Mouse (Mus musculus): ENCODE results near the gene Pacrg. TPM values are rescaled to one million over a fixed set of nuclear protein-coding genes. Genes with fewer than 3 reads are reported as not detected.

The Pacrg gene
- polyA plus RNA-seq, 1 experiment from 2014 or later, result 0.89 TPM

GRCm38 (mm10) chr17:10569270-10569669 is 270.8 kb downstream of the Pacrg start:
- WGBS, result 77% methylated on average over 10 of the region's 10 CpGs
- DNase-seq (ENCODE audit: low spot score), result no peak
- Histone ChIP-seq H3K27me3 (ENCODE audit: control insufficient read depth, insufficient read depth, low read length) (no peaks in the 10 kb centered on the region), H3K9me3 (ENCODE audit: control insufficient read depth, low read length) (no peaks in the 10 kb centered on the region), H3K27ac (replicated peaks) (no peak overlapping the region), H3K9ac (ENCODE audit: low read length) (no peak overlapping the region), H3K4me3 (ENCODE audit: low read depth, low read length) (no peak overlapping the region), H3K4me2 (replicated peaks; ENCODE audit: low read depth) (no peak overlapping the region), H3K36me3 (ENCODE audit: control insufficient read depth, insufficient read depth, low read length) (no peaks in the 10 kb centered on the region), H3K4me1 (replicated peaks; ENCODE audit: control insufficient read depth, insufficient read depth) (no peaks in the 10 kb centered on the region)
- TF ChIP-seq CTCF (IDR thresholded peaks at IDR 0.05; ENCODE audit: low read depth), result no peak
- TF ChIP-seq EP300 (optimal IDR thresholded peaks at IDR 0.05), result no peak
- ATAC-seq (ENCODE audit: low FRiP score, low TSS enrichment), result no peak

- no peaks in the 10 kb centered on the region for H3K36me3 ChIP-seq (ENCODE audit: control insufficient read depth, insufficient read depth, low read length)
- no peaks in the 10 kb centered on the region for H3K4me1 ChIP-seq (replicated peaks; ENCODE audit: control insufficient read depth, insufficient read depth)
- H3K9ac ChIP-seq (ENCODE audit: low read length), result no peak overlapping the region
- H3K9me3 ChIP-seq (ENCODE audit: control insufficient read depth, low read length), result no peaks in the 10 kb centered on the region
- H3K4me3 ChIP-seq (ENCODE audit: low read depth, low read length), result no peak overlapping the region
- 90% methylated on average over 3 of the region's 3 CpGs for WGBS
- no peak for ATAC-seq (ENCODE audit: low FRiP score, low TSS enrichment)
- DNase-seq (ENCODE audit: low spot score), result no peak
- H3K27ac ChIP-seq (replicated peaks), result no peak overlapping the region
- TF ChIP-seq EP300 (optimal IDR thresholded peaks at IDR 0.05) (no peak), CTCF (IDR thresholded peaks at IDR 0.05; ENCODE audit: low read depth) (no peak)
- no peak overlapping the region for H3K4me2 ChIP-seq (replicated peaks; ENCODE audit: low read depth)
- H3K27me3 ChIP-seq (ENCODE audit: control insufficient read depth, insufficient read depth, low read length), result no peaks in the 10 kb centered on the region
These were observed 272.7 kb downstream of the Pacrg start for GRCm38 (mm10) chr17:10567411-10567810.

- Histone ChIP-seq H3K4me1 (replicated peaks; ENCODE audit: control insufficient read depth, insufficient read depth) (no peaks in the 10 kb centered on the region), H3K36me3 (ENCODE audit: control insufficient read depth, insufficient read depth, low read length) (no peaks in the 10 kb centered on the region), H3K27me3 (ENCODE audit: control insufficient read depth, insufficient read depth, low read length) (no peaks in the 10 kb centered on the region), H3K4me3 (ENCODE audit: low read depth, low read length) (no peak overlapping the region), H3K27ac (replicated peaks) (no peak overlapping the region), H3K9me3 (ENCODE audit: control insufficient read depth, low read length) (no peaks in the 10 kb centered on the region), H3K4me2 (replicated peaks; ENCODE audit: low read depth) (no peak overlapping the region), H3K9ac (ENCODE audit: low read length) (no peak overlapping the region)
- no peak for TF ChIP-seq CTCF (IDR thresholded peaks at IDR 0.05; ENCODE audit: low read depth)
- TF ChIP-seq EP300 (optimal IDR thresholded peaks at IDR 0.05), result no peak
- DNase-seq (ENCODE audit: low spot score) (no peak), ATAC-seq (ENCODE audit: low FRiP score, low TSS enrichment) (no peak)
- WGBS, result 88% methylated on average over 5 of the region's 5 CpGs
These were observed 275.9 kb downstream of the Pacrg start for GRCm38 (mm10) chr17:10564191-10564590.

- 89% methylated on average over 7 of the region's 7 CpGs for WGBS
- no peak overlapping the region for H3K27ac ChIP-seq (replicated peaks)
- H3K36me3 ChIP-seq (ENCODE audit: control insufficient read depth, insufficient read depth, low read length), result no peaks in the 10 kb centered on the region
- ATAC-seq (ENCODE audit: low FRiP score, low TSS enrichment) (no peak), DNase-seq (ENCODE audit: low spot score) (no peak)
- no peaks in the 10 kb centered on the region for H3K27me3 ChIP-seq (ENCODE audit: control insufficient read depth, insufficient read depth, low read length)
- TF ChIP-seq CTCF (IDR thresholded peaks at IDR 0.05; ENCODE audit: low read depth), result no peak
- no peak for TF ChIP-seq EP300 (optimal IDR thresholded peaks at IDR 0.05)
- H3K4me1 ChIP-seq (replicated peaks; ENCODE audit: control insufficient read depth, insufficient read depth), result no peaks in the 10 kb centered on the region
- no peak overlapping the region for H3K4me3 ChIP-seq (ENCODE audit: low read depth, low read length)
- H3K9ac ChIP-seq (ENCODE audit: low read length), result no peak overlapping the region
- no peaks in the 10 kb centered on the region for H3K9me3 ChIP-seq (ENCODE audit: control insufficient read depth, low read length)
- no peak overlapping the region for H3K4me2 ChIP-seq (replicated peaks; ENCODE audit: low read depth)
These were observed 277.2 kb downstream of the Pacrg start for GRCm38 (mm10) chr17:10562871-10563270.

GRCm38 (mm10) chr17:10560053-10560452 is 280.1 kb downstream of the Pacrg start:
- 68% methylated on average over 3 of the region's 3 CpGs for WGBS
- ATAC-seq (ENCODE audit: low FRiP score, low TSS enrichment), result no peak
- no peak overlapping the region for H3K9ac ChIP-seq (ENCODE audit: low read length)

GRCm38 (mm10) chr17:10558671-10559070 is 281.4 kb downstream of the Pacrg start:
- H3K27me3 ChIP-seq (ENCODE audit: control insufficient read depth, insufficient read depth, low read length), result no peaks in the 10 kb centered on the region
- 59% methylated on average over 8 of the region's 8 CpGs for WGBS
- no peak overlapping the region for H3K9ac ChIP-seq (ENCODE audit: low read length)
- no peaks in the 10 kb centered on the region for H3K9me3 ChIP-seq (ENCODE audit: control insufficient read depth, low read length)
- no peak for TF ChIP-seq EP300 (optimal IDR thresholded peaks at IDR 0.05)
- TF ChIP-seq CTCF (IDR thresholded peaks at IDR 0.05; ENCODE audit: low read depth), result no peak
- no peaks in the 10 kb centered on the region for H3K36me3 ChIP-seq (ENCODE audit: control insufficient read depth, insufficient read depth, low read length)
- DNase-seq (ENCODE audit: low spot score) (no peak), ATAC-seq (ENCODE audit: low FRiP score, low TSS enrichment) (no peak)
- no peak overlapping the region for H3K4me2 ChIP-seq (replicated peaks; ENCODE audit: low read depth)
- no peaks in the 10 kb centered on the region for H3K4me1 ChIP-seq (replicated peaks; ENCODE audit: control insufficient read depth, insufficient read depth)
- H3K27ac ChIP-seq (replicated peaks), result no peak overlapping the region
- no peak overlapping the region for H3K4me3 ChIP-seq (ENCODE audit: low read depth, low read length)

More at GRCm38 (mm10) chr17:10560053-10560452, 280.1 kb downstream of the Pacrg start:
- TF ChIP-seq CTCF (IDR thresholded peaks at IDR 0.05; ENCODE audit: low read depth), result no peak
- no peak for TF ChIP-seq EP300 (optimal IDR thresholded peaks at IDR 0.05)
- Histone ChIP-seq H3K27me3 (ENCODE audit: control insufficient read depth, insufficient read depth, low read length) (no peaks in the 10 kb centered on the region), H3K4me1 (replicated peaks; ENCODE audit: control insufficient read depth, insufficient read depth) (no peaks in the 10 kb centered on the region), H3K27ac (replicated peaks) (no peak overlapping the region), H3K4me3 (ENCODE audit: low read depth, low read length) (no peak overlapping the region), H3K9me3 (ENCODE audit: control insufficient read depth, low read length) (no peaks in the 10 kb centered on the region), H3K36me3 (ENCODE audit: control insufficient read depth, insufficient read depth, low read length) (no peaks in the 10 kb centered on the region), H3K4me2 (replicated peaks; ENCODE audit: low read depth) (no peak overlapping the region)
- no peak for DNase-seq (ENCODE audit: low spot score)

All from stomach, postnatal 0 days (tissue).